Comparison of ENCODE assay signal across 7 mouse cellular contexts in genomic region chr5:136464849-136465248, GRCm38 (mm10).
A peak's percentile ranks its signal among the peaks of the same experiment; 100 is the strongest.
DNase-seq lines count a peak whose midpoint lies in the region; ATAC-seq lines count a peak whose summit lies in the region.

No protein-coding gene starts in this region.

- no peaks in the 10 kb centered on the region for H3K27me3 ChIP-seq in hindbrain, embryonic 10.5 days (ENCODE audit: insufficient read depth, poor library complexity, severe bottlenecking)
- no peaks in the 10 kb centered on the region for H3K27me3 ChIP-seq in hindbrain, embryonic 12.5 days
- no peaks in the 10 kb centered on the region for H3K27me3 ChIP-seq in midbrain, embryonic 10.5 days (ENCODE audit: low read depth, poor library complexity, severe bottlenecking)
- H3K27me3 ChIP-seq in midbrain, embryonic 16.5 days (ENCODE audit: control insufficient read depth, insufficient read depth, low read depth, low read length), result no peaks in the 10 kb centered on the region
- H3K27me3 ChIP-seq in stomach, embryonic 16.5 days (ENCODE audit: control insufficient read depth, insufficient read depth, low read length), result no peaks in the 10 kb centered on the region

- no peak for DNase-seq in hindbrain, embryonic 10.5 days (ENCODE audit: low spot score)
- no peak for DNase-seq in midbrain, embryonic 10.5 days (ENCODE audit: low spot score)
- DNase-seq in embryo, embryonic 11 days, result peak; percentile 47
- DNase-seq in right cerebral cortex, adult 2 months (ENCODE audit: low spot score in 2 of 2), result no peak

- 69% methylated on average over 3 of the region's 3 CpGs for WGBS in hindbrain, embryonic 10.5 days
- 63% methylated on average over 3 of the region's 3 CpGs for WGBS in hindbrain, embryonic 12.5 days
- 79% methylated on average over 3 of the region's 3 CpGs for WGBS in midbrain, embryonic 10.5 days
- WGBS in midbrain, embryonic 16.5 days, result 68% methylated on average over 3 of the region's 3 CpGs
- WGBS in stomach, embryonic 16.5 days, result 50% methylated on average over 3 of the region's 3 CpGs

- no peak for ATAC-seq in hindbrain, embryonic 12.5 days (ENCODE audit: low FRiP score)
- no peak for ATAC-seq in midbrain, embryonic 16.5 days
- ATAC-seq in stomach, embryonic 16.5 days (ENCODE audit: insufficient read depth, low FRiP score), result no peak

- no peak overlapping the region for H3K4me2 ChIP-seq in hindbrain, embryonic 12.5 days (replicated peaks)
- H3K4me2 ChIP-seq in midbrain, embryonic 16.5 days (ENCODE audit: low read length), result no peak overlapping the region
- no peak overlapping the region for H3K4me2 ChIP-seq in stomach, embryonic 16.5 days (ENCODE audit: low read depth, low read length)

- H3K27ac ChIP-seq in hindbrain, embryonic 10.5 days, result peak overlapping the region; percentile 35; the same call in 1 of the 2 replicates
- no peak overlapping the region; the same call in 1 of the 2 replicates for H3K27ac ChIP-seq in hindbrain, embryonic 12.5 days
- H3K27ac ChIP-seq in midbrain, embryonic 10.5 days (replicated peaks), result peak overlapping the region; percentile 39
- H3K27ac ChIP-seq in midbrain, embryonic 16.5 days (ENCODE audit: low read length), result no peak overlapping the region
- H3K27ac ChIP-seq in stomach, embryonic 16.5 days (ENCODE audit: low read length), result 0 out of 2 replicates have a peak overlapping the region, but pooled peaks have one; percentile 24

- no peak overlapping the region for H3K4me3 ChIP-seq in hindbrain, embryonic 10.5 days
- H3K4me3 ChIP-seq in hindbrain, embryonic 12.5 days, result no peak overlapping the region
- H3K4me3 ChIP-seq in midbrain, embryonic 10.5 days, result no peak overlapping the region
- H3K4me3 ChIP-seq in midbrain, embryonic 16.5 days (ENCODE audit: low read depth, low read length), result no peak overlapping the region
- no peak overlapping the region for H3K4me3 ChIP-seq in stomach, embryonic 16.5 days (replicated peaks; ENCODE audit: low read length)

- H3K4me1 ChIP-seq in hindbrain, embryonic 10.5 days (replicated peaks), result peaks cover 58% of the 10 kb centered on the region
- H3K4me1 ChIP-seq in hindbrain, embryonic 12.5 days, result peaks cover 47% of the 10 kb centered on the region
- H3K4me1 ChIP-seq in midbrain, embryonic 10.5 days, result peaks cover 61% of the 10 kb centered on the region
- peaks cover 24% of the 10 kb centered on the region for H3K4me1 ChIP-seq in midbrain, embryonic 16.5 days (ENCODE audit: control insufficient read depth, insufficient read depth, low read length)
- peaks cover 47% of the 10 kb centered on the region for H3K4me1 ChIP-seq in stomach, embryonic 16.5 days (ENCODE audit: control insufficient read depth, insufficient read depth, low read length)

- H3K36me3 ChIP-seq in hindbrain, embryonic 10.5 days, result 0 out of 2 replicates have a peak, but pooled peaks cover 6% of the 10 kb centered on the region
- no peaks in the 10 kb centered on the region for H3K36me3 ChIP-seq in hindbrain, embryonic 12.5 days
- peaks cover 21% of the 10 kb centered on the region for H3K36me3 ChIP-seq in midbrain, embryonic 10.5 days
- H3K36me3 ChIP-seq in midbrain, embryonic 16.5 days (ENCODE audit: control insufficient read depth, insufficient read depth, low read length), result no peaks in the 10 kb centered on the region
- H3K36me3 ChIP-seq in stomach, embryonic 16.5 days (ENCODE audit: control insufficient read depth, insufficient read depth, low read length), result no peaks in the 10 kb centered on the region

- H3K9me3 ChIP-seq in hindbrain, embryonic 10.5 days, result no peaks in the 10 kb centered on the region
- H3K9me3 ChIP-seq in hindbrain, embryonic 12.5 days (replicated peaks), result no peaks in the 10 kb centered on the region
- H3K9me3 ChIP-seq in midbrain, embryonic 10.5 days (replicated peaks), result no peaks in the 10 kb centered on the region
- no peaks in the 10 kb centered on the region for H3K9me3 ChIP-seq in midbrain, embryonic 16.5 days (replicated peaks; ENCODE audit: control insufficient read depth, low read length, poor library complexity, severe bottlenecking)
- no peaks in the 10 kb centered on the region for H3K9me3 ChIP-seq in stomach, embryonic 16.5 days (replicated peaks; ENCODE audit: control insufficient read depth, low read length)

- no peak overlapping the region for H3K9ac ChIP-seq in hindbrain, embryonic 12.5 days
- no peak overlapping the region for H3K9ac ChIP-seq in midbrain, embryonic 16.5 days (ENCODE audit: low read depth, low read length)
- no peak overlapping the region for H3K9ac ChIP-seq in stomach, embryonic 16.5 days (ENCODE audit: low read length)

Comparison
In these comparisons a context has a peak if more than half of its experiments do, and no peak if none do; other contexts are left out.
1. H3K27ac ChIP-seq: peak in hindbrain, embryonic 10.5 days (single experiment), midbrain, embryonic 10.5 days (single experiment) and stomach, embryonic 16.5 days (single experiment); none in hindbrain, embryonic 12.5 days (single experiment) and midbrain, embryonic 16.5 days (single experiment).